Mouse (Mus musculus) liver, adult (tissue): ENCODE data around the gene Anxa6.

Source experiments
- GATA4 ChIP-seq: IDR thresholded peaks from 2 replicates; pipeline ENCODE4 v1.6.1; 2014; ENCODE audit warnings: mild to moderate bottlenecking, low read length; ENCODE audit not compliant: insufficient replicate concordance

Gene Anxa6

GRCm38 (mm10) chr11:54961164-54961850, 71.9 kb downstream of the Anxa6 start:
- TF ChIP-seq GATA4, result 0 out of 2 replicates have a peak, but pooled peaks have one; percentile 4

GRCm38 (mm10) chr11:54960251-54960650, 73.0 kb downstream of the Anxa6 start:
- no peak for TF ChIP-seq GATA4

- TF ChIP-seq GATA4, result no peak
These were observed 74.6 kb downstream of the Anxa6 start for GRCm38 (mm10) chr11:54958571-54959073.

- TF ChIP-seq GATA4, result no peak
These were observed 76.3 kb downstream of the Anxa6 start for GRCm38 (mm10) chr11:54956912-54957311.

- peak; percentile 44; the same call in 1 of the 2 replicates for TF ChIP-seq GATA4
These were observed 77.3 kb downstream of the Anxa6 start for GRCm38 (mm10) chr11:54955735-54956480.

GRCm38 (mm10) chr11:54954716-54955115, 78.5 kb downstream of the Anxa6 start:
- TF ChIP-seq GATA4, result no peak

- TF ChIP-seq GATA4, result no peak
These were observed 79.2 kb downstream of the Anxa6 start for GRCm38 (mm10) chr11:54953993-54954446.

GRCm38 (mm10) chr11:54952651-54953050, 80.6 kb downstream of the Anxa6 start:
- no peak for TF ChIP-seq GATA4

GRCm38 (mm10) chr11:54950684-54951083, 82.6 kb downstream of the Anxa6 start:
- TF ChIP-seq GATA4, result no peak

GRCm38 (mm10) chr11:54949717-54950116, 83.5 kb downstream of the Anxa6 start:
- no peak for TF ChIP-seq GATA4

- TF ChIP-seq GATA4, result no peak
These were observed 88.5 kb downstream of the Anxa6 start for GRCm38 (mm10) chr11:54944702-54945101.

- TF ChIP-seq GATA4, result no peak
These were observed 93.2 kb downstream of the Anxa6 start for GRCm38 (mm10) chr11:54940056-54940455.

- TF ChIP-seq GATA4, result no peak
These were observed 93.7 kb downstream of the Anxa6 start for GRCm38 (mm10) chr11:54939501-54939900.

GRCm38 (mm10) chr11:54936771-54937140, 96.5 kb downstream of the Anxa6 start:
- no peak for TF ChIP-seq GATA4

- TF ChIP-seq GATA4, result no peak
These were observed 97.0 kb downstream of the Anxa6 start for GRCm38 (mm10) chr11:54936035-54936770.
